In the genomic region with DNA sequence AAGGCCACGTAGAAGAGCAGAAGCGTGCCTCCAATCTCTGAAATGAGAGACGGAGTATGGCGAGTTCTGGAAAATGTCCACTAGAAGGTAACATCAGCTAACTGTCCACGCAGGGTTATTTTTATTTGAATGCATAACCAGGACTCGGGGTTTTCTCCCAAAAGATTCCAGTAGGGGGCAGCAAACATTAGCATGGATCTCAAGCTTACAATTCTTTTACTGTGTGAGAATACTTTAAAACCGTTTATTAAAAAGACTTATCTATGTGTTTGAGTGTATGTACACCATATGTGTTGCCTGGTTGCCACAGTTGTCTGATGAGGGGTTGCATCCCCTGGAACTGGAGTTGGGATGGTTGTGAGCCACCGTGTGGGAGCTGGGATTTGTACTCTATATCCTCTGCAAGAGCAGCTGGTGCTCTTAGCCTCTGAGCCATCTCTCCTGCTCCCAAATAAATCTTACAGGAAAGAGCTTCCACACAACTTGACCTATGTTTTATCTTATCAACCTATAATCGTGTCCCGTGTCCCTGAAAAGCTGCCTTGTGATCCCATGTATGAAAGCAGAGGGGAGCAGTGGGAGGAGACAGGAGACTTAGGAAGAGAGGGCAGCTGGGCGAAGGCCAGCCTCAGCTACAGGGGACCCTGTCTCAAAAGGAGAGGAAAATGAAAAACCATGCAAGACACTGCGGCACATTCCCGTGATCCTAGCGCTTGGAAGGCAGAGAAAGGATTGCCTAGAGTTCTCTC, we compare ENCODE assay signal across 9 mouse cellular contexts. TPM values are rescaled to one million over a fixed set of nuclear protein-coding genes. Genes with fewer than 3 reads are reported as not detected.
DNase-seq lines count a peak whose midpoint lies in the region; ATAC-seq lines count a peak whose summit lies in the region.
"Had no signal": no experiment of that assay in that cellular context is flagged by ENCODE, and none has a peak within 500 bp of the region (broad histone marks: within the 10 kb centered on the region; RNA-seq: fewer than 3 reads in every experiment).

No protein-coding gene starts in this region.

- H3K36me3 ChIP-seq in forebrain, embryonic 11.5 days (ENCODE audit: control insufficient read depth, insufficient read depth, low read length), result no peaks in the 10 kb centered on the region
- H3K36me3 ChIP-seq in forebrain, embryonic 12.5 days (replicated peaks), result no peaks in the 10 kb centered on the region
- no peaks in the 10 kb centered on the region for H3K36me3 ChIP-seq in embryonic facial prominence, embryonic 10.5 days (replicated peaks)

- no peak overlapping the region for H3K27ac ChIP-seq in forebrain, embryonic 11.5 days (ENCODE audit: low read depth, low read length)
- H3K27ac ChIP-seq in forebrain, embryonic 12.5 days, result no peak overlapping the region; the same call in 1 of the 2 replicates
- peak overlapping the region; percentile 63; the same call in 1 of the 2 replicates for H3K27ac ChIP-seq in embryonic facial prominence, embryonic 10.5 days (replicated peaks)

- no peaks in the 10 kb centered on the region; the same call in 1 of the 2 replicates for H3K9me3 ChIP-seq in forebrain, embryonic 11.5 days (ENCODE audit: control insufficient read depth, low read length)
- H3K9me3 ChIP-seq in forebrain, embryonic 12.5 days, result no peaks in the 10 kb centered on the region
- H3K9me3 ChIP-seq in embryonic facial prominence, embryonic 10.5 days, result no peaks in the 10 kb centered on the region

- peak overlapping the region; percentile 17; the same call in 1 of the 2 replicates for H3K9ac ChIP-seq in forebrain, embryonic 11.5 days (ENCODE audit: low read length)
- H3K9ac ChIP-seq in forebrain, embryonic 12.5 days, result no peak overlapping the region

- 44% methylated on average over 14 of the region's 14 CpGs for WGBS in forebrain, embryonic 11.5 days
- WGBS in forebrain, embryonic 12.5 days, result 41% methylated on average over 14 of the region's 14 CpGs
- WGBS in embryonic facial prominence, embryonic 10.5 days, result 45% methylated on average over 14 of the region's 14 CpGs

- intact Hi-C loops in left cerebral cortex, postnatal 25 days (cut with DNase I), result no loop called here

- H3K4me3 ChIP-seq in forebrain, embryonic 11.5 days (ENCODE audit: low read depth, low read length), result no peak overlapping the region
- no peak overlapping the region for H3K4me3 ChIP-seq in forebrain, embryonic 12.5 days (replicated peaks)
- peak overlapping the region; percentile 46 for H3K4me3 ChIP-seq in embryonic facial prominence, embryonic 10.5 days

- peak; percentile 73 for DNase-seq in forebrain, embryonic 11.5 days (ENCODE audit: low spot score)
- peak; percentile 79 for DNase-seq in MEL-GATA-1-ER (ENCODE audit: extremely low read depth, low read depth)
- DNase-seq in embryonic facial prominence, embryonic 10.5 days (ENCODE audit: low spot score), result peak; percentile 57
- DNase-seq in heart, postnatal 4 days, result peak; percentile 78
- DNase-seq in left cerebral cortex, postnatal 25 days (ENCODE audit: low spot score in 2 of 2), result peak; percentile 52 to 71
- peak; percentile 67 for DNase-seq in mesoderm, embryonic 11.5 days (ENCODE audit: low read depth, low spot score)
- peak; percentile 72 for DNase-seq in thymus, postnatal 0 days (ENCODE audit: low spot score)

- H3K4me1 ChIP-seq in forebrain, embryonic 11.5 days (replicated peaks; ENCODE audit: control insufficient read depth, insufficient read depth, low read length), result peaks cover 8% of the 10 kb centered on the region
- peaks cover 27% of the 10 kb centered on the region for H3K4me1 ChIP-seq in forebrain, embryonic 12.5 days
- H3K4me1 ChIP-seq in embryonic facial prominence, embryonic 10.5 days, result peaks cover 36% of the 10 kb centered on the region

- no peak for ATAC-seq in forebrain, embryonic 11.5 days (replicated peaks; ENCODE audit: low FRiP score)
- no peak for ATAC-seq in forebrain, embryonic 12.5 days (ENCODE audit: low FRiP score)

- no peaks in the 10 kb centered on the region for H3K27me3 ChIP-seq in forebrain, embryonic 11.5 days (ENCODE audit: control insufficient read depth, insufficient read depth, low read length)
- peaks cover 4% of the 10 kb centered on the region; the same call in 1 of the 2 replicates for H3K27me3 ChIP-seq in forebrain, embryonic 12.5 days
- peaks cover 14% of the 10 kb centered on the region for H3K27me3 ChIP-seq in embryonic facial prominence, embryonic 10.5 days (replicated peaks; ENCODE audit: low read depth, poor library complexity, severe bottlenecking)

- H3K4me2 ChIP-seq in forebrain, embryonic 11.5 days (ENCODE audit: low read depth, low read length, severe bottlenecking), result no peak overlapping the region
- H3K4me2 ChIP-seq in forebrain, embryonic 12.5 days, result no peak overlapping the region; the same call in 1 of the 2 replicates

RNA-seq across cellular contexts. Expression of gene Tuba1c, which starts 29.0 kb away (rescaled TPM):
- polyA plus RNA-seq in forebrain, embryonic 11.5 days (2014; fragmentation: Nextera tagmentation; extraction: Ambion mirVana), result 142 and 160 TPM in 2 replicates
- polyA plus RNA-seq in forebrain, embryonic 12.5 days (2016; fragmentation: Nextera tagmentation; extraction: Ambion mirVana), result 107 and 111 TPM in 2 replicates
- polyA plus RNA-seq in embryonic facial prominence, embryonic 10.5 days (2016; fragmentation: Nextera tagmentation; extraction: Ambion mirVana), result 141 and 144 TPM in 2 replicates
- total RNA-seq in heart, postnatal 4 days (2021), result 100 to 1,000 TPM; 200 to 203 TPM
- total RNA-seq in left cerebral cortex, postnatal 25 days (2021), result 10 to 100 TPM; 71.0 to 80.5 TPM
- polyA plus RNA-seq in thymus, postnatal 0 days (2015; fragmentation: Nextera tagmentation; extraction: Ambion mirVana), result 153 and 156 TPM in 2 replicates

RNA-seq across cellular contexts. Expression of gene Tuba1a, which starts 47.2 kb away (rescaled TPM):
- 5,083 and 5,852 TPM in 2 replicates for polyA plus RNA-seq in forebrain, embryonic 11.5 days (2014; fragmentation: Nextera tagmentation; extraction: Ambion mirVana)
- polyA plus RNA-seq in forebrain, embryonic 12.5 days (2016; fragmentation: Nextera tagmentation; extraction: Ambion mirVana), result 7,386 and 7,785 TPM in 2 replicates
- polyA plus RNA-seq in embryonic facial prominence, embryonic 10.5 days (2016; fragmentation: Nextera tagmentation; extraction: Ambion mirVana), result 2,739 and 2,840 TPM in 2 replicates
- total RNA-seq in heart, postnatal 4 days (2021), result 100 to 1,000 TPM; 435 TPM
- total RNA-seq in left cerebral cortex, postnatal 25 days (2021), result 1,000 to 10,000 TPM; 1,095 to 1,137 TPM
- polyA plus RNA-seq in thymus, postnatal 0 days (2015; fragmentation: Nextera tagmentation; extraction: Ambion mirVana), result 227 and 236 TPM in 2 replicates

RNA-seq across cellular contexts. Expression of gene Gm49450, which starts 47.4 kb away (rescaled TPM):
- not detected in 2 replicates for polyA plus RNA-seq in forebrain, embryonic 11.5 days (2014; fragmentation: Nextera tagmentation; extraction: Ambion mirVana)
- polyA plus RNA-seq in forebrain, embryonic 12.5 days (2016; fragmentation: Nextera tagmentation; extraction: Ambion mirVana), result not detected in 2 replicates
- not detected in 2 replicates for polyA plus RNA-seq in embryonic facial prominence, embryonic 10.5 days (2016; fragmentation: Nextera tagmentation; extraction: Ambion mirVana)
- not detected for total RNA-seq in heart, postnatal 4 days (2021)
- total RNA-seq in left cerebral cortex, postnatal 25 days (2021), result not detected
- not detected in 2 replicates for polyA plus RNA-seq in thymus, postnatal 0 days (2015; fragmentation: Nextera tagmentation; extraction: Ambion mirVana)
- total RNA-seq: left cerebral cortex, postnatal 10 days had no signal

RNA-seq across cellular contexts. Expression of gene Prph, which starts 54.3 kb away (rescaled TPM):
- 0.19 and 0.94 TPM in 2 replicates for polyA plus RNA-seq in forebrain, embryonic 11.5 days (2014; fragmentation: Nextera tagmentation; extraction: Ambion mirVana)
- polyA plus RNA-seq in forebrain, embryonic 12.5 days (2016; fragmentation: Nextera tagmentation; extraction: Ambion mirVana), result 0.73 and 1.4 TPM in 2 replicates
- polyA plus RNA-seq in embryonic facial prominence, embryonic 10.5 days (2016; fragmentation: Nextera tagmentation; extraction: Ambion mirVana), result 3.7 and 6.3 TPM in 2 replicates
- total RNA-seq in heart, postnatal 4 days (2021), result 1 to 10 TPM in 1 of 2 experiments, under 1 TPM in 1; 0.60 to 1.3 TPM
- total RNA-seq in left cerebral cortex, postnatal 25 days (2021), result 1 to 10 TPM; 1.4 to 1.6 TPM
- polyA plus RNA-seq in thymus, postnatal 0 days (2015; fragmentation: Nextera tagmentation; extraction: Ambion mirVana), result 0.99 and 1.1 TPM in 2 replicates

Comparison
In these comparisons a context has a peak if more than half of its experiments do, and no peak if none do; other contexts are left out.
1. RNA of gene Tuba1a, which starts 47.2 kb away (polyA plus RNA-seq): 7,386 to 7,785 TPM in forebrain, embryonic 12.5 days, 5,083 to 5,852 TPM in forebrain, embryonic 11.5 days and 2,739 to 2,840 TPM in embryonic facial prominence, embryonic 10.5 days; 227 to 236 TPM in thymus, postnatal 0 days; every median in the first group is over 10 times any median in the second.
2. Peak in every context shown above with its lines, with median percentiles within 50 percentile points of each other: DNase-seq.